Mouse (Mus musculus) liver, embryonic 16.5 days (tissue): Measurements from ENCODE around the gene Fxyd6. TPM values are rescaled to one million over a fixed set of nuclear protein-coding genes. Genes with fewer than 3 reads are reported as not detected.

Experiments
- ATAC-seq: fragments of 200-750 bp; cut with Nextera tagmentation; 2 replicates; pipeline ENCODE4 v1.8.0; 2017; ENCODE audit warnings: low read depth, mild to moderate bottlenecking, moderate number of reproducible peaks, moderate library complexity
- H3K27ac ChIP-seq: fragments of 300-500 bp; sonication (generic); 2 replicates; pipeline ENCODE4 v1.5.1; 2014; ENCODE audit warnings: mild to moderate bottlenecking, low read length
- H3K27me3 ChIP-seq: fragments of 300-500 bp; sonication (generic); 2 replicates; pipeline ENCODE4 v1.6.1; 2014; ENCODE audit warnings: low read depth, low read length, mixed read lengths; ENCODE audit not compliant: control insufficient read depth, insufficient read depth
- H3K36me3 ChIP-seq: fragments of 300-500 bp; sonication (generic); 2 replicates; pipeline ENCODE4 v1.6.1; 2014; ENCODE audit warnings: mild to moderate bottlenecking; ENCODE audit not compliant: control insufficient read depth, insufficient read depth
- H3K4me1 ChIP-seq: fragments of 300-500 bp; sonication (generic); 2 replicates; pipeline ENCODE4 v1.6.1; 2014; ENCODE audit warnings: low read depth, low read length, mixed read lengths; ENCODE audit not compliant: control insufficient read depth
- H3K4me2 ChIP-seq: fragments of 300-500 bp; sonication (generic); 2 replicates; pipeline ENCODE4 v1.6.1; 2014; ENCODE audit warnings: low read depth, low read length, mixed read lengths
- H3K4me3 ChIP-seq: fragments of 300-500 bp; sonication (generic); 2 replicates; pipeline ENCODE4 v1.5.1; 2014; ENCODE audit warnings: low read depth, mild to moderate bottlenecking, low read length
- H3K9ac ChIP-seq: fragments of 300-500 bp; sonication (generic); 2 replicates; pipeline ENCODE4 v1.6.1; 2014; ENCODE audit warnings: low read depth, low read length
- H3K9me3 ChIP-seq: fragments of 300-500 bp; sonication (generic); replicated peaks from 2 replicates; pipeline ENCODE4 v1.6.1; 2016; ENCODE audit warnings: low read length; ENCODE audit not compliant: control insufficient read depth
- WGBS: fragments of 180-500 bp; shearing (Covaris S2); extraction: QIAGEN DNeasy Blood & Tissue Kit; methylation state at CpG from one replicate; pipeline ENCODE4 v1.1.7; 2014; ENCODE audit not compliant: insufficient replicate concordance; 5-methylcytosine and 5-hydroxymethylcytosine counted together
- polyA plus RNA-seq: library from polyadenylated mRNA; unstranded; fragments of >200 nt; fragmentation: Nextera tagmentation; extraction: Ambion mirVana; gene quantifications from 2 replicates; pipeline ENCODE4 v1.2.1, GENCODE M21; 2015

Fxyd6 gene
- polyA plus RNA-seq, 1 experiment from 2014 or later, result 2.2 TPM

DNA sequence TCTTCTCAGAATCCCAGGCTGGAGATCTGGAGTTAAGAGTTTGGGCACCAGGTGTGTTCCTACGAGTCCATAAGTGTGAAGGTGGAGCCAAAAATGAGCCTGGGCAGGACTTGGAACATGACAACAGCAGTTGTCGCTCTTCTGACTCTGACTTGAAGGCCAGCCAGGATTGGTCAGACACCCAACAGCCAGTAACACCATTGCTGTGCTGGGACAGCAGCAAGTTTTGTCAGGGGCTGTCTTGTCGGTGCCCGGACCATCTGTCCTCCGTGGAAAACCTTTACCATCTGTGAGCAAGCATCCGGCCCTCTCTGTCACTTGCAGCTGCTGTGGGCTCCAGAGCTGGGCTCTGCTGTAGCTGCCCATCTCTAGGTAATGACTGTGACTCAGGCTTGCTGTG, 23.7 kb upstream of the Fxyd6 start:
- no peak for ATAC-seq
- Histone ChIP-seq H3K27me3 (no peaks in the 10 kb centered on the region), H3K4me1 (no peaks in the 10 kb centered on the region), H3K9ac (no peak overlapping the region), H3K36me3 (no peaks in the 10 kb centered on the region), H3K4me2 (no peak overlapping the region), H3K4me3 (no peak overlapping the region), H3K27ac (no peak overlapping the region), H3K9me3 (no peaks in the 10 kb centered on the region)
- WGBS, result 64% methylated on average over 6 of the region's 6 CpGs

DNA sequence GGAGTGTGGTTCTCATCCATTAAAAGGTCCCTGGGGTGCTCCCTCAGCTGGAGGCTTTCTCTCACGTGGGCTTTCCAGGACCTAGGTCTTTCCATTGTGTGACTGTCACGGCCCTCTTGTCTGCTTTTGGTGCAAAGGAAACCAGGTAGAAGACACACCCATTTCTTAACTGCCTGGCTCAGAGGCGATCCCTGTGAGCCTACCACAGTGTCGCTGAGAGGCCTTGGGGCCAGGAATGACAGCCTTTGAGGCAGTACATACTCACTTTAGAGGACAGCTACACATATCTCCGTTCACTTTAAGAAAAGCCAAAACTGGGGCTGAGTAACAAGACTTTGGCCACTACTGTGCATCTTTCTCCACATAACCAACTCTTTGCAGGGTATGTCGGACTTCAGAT, 21.4 kb upstream of the Fxyd6 start:
- Histone ChIP-seq H3K9me3 (no peaks in the 10 kb centered on the region), H3K36me3 (no peaks in the 10 kb centered on the region), H3K27me3 (no peaks in the 10 kb centered on the region), H3K4me3 (no peak overlapping the region), H3K4me2 (no peak overlapping the region), H3K4me1 (no peaks in the 10 kb centered on the region), H3K9ac (no peak overlapping the region), H3K27ac (no peak overlapping the region)
- no peak for ATAC-seq
- WGBS, result 60% methylated on average over 6 of the region's 6 CpGs

DNA sequence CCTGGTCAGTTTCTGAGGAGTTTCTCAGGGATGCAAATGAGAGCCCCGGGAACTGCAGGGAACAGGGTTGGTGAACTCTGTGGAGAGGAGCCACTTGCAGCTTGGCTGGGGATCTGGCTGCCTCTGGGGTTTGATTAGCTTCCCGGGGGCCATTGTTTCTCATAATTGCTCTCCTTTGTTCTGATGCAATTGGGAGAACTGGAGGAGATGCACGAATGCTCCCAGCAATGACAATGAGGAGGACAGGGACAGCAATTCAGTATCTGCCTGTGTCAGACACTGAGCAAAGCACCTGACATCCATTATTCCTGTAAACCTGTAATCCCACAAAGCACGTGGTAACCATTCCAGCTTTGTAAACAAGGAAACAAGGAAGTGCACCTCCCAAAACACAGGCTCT, 20.8 kb upstream of the Fxyd6 start:
- H3K27me3 ChIP-seq, result no peaks in the 10 kb centered on the region
- H3K4me3 ChIP-seq, result no peak overlapping the region
- H3K9ac ChIP-seq, result no peak overlapping the region
- WGBS, result 32% methylated on average over 4 of the region's 4 CpGs
- no peaks in the 10 kb centered on the region for H3K9me3 ChIP-seq
- no peak for ATAC-seq
- no peaks in the 10 kb centered on the region for H3K36me3 ChIP-seq
- H3K4me1 ChIP-seq, result no peaks in the 10 kb centered on the region
- H3K27ac ChIP-seq, result no peak overlapping the region
- no peak overlapping the region for H3K4me2 ChIP-seq

DNA sequence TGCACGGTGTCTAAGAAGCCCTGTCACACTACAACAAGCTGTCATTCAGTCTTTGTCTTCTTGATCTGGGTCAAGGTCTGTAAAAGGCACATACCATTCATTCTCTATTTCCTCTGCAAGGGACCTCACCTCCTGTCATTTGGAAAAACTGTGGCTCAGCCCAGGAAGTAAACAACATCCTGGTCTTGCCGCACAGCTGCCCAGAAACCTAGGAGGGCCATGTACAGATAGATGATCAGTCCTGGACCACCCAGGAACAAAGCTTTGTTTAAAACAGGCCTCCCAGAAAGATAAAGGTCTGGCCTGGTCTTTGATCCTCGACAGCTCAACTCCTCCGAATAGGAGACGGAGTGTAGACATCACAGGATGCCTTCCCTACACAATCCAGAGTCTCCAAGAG, 20.1 kb upstream of the Fxyd6 start:
- ATAC-seq, result no peak

DNA sequence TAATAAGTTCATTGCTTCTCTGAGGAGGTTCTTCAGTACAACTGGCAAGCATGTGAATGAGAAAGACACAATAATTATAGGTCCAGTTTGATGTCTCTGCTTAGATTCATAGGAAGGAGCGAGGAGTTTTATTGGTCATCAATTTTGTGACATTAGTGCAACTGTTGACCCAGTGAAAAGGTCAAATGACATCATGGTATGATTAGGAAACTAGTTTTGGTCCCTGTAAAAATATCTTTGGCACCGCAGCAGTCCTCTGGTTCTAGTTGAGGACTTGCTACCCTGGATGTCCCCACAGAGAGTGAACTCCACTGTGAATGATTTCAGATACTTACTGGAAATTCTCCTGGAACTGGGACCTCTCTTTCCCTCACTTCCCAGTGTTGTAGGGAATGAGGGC, 14.8 kb upstream of the Fxyd6 start:
- no peaks in the 10 kb centered on the region for H3K4me1 ChIP-seq
- no peak overlapping the region for H3K27ac ChIP-seq
- H3K4me2 ChIP-seq, result no peak overlapping the region
- no peak for ATAC-seq
- H3K4me3 ChIP-seq, result no peak overlapping the region
- no peaks in the 10 kb centered on the region for H3K27me3 ChIP-seq
- H3K36me3 ChIP-seq, result no peaks in the 10 kb centered on the region
- no peaks in the 10 kb centered on the region for H3K9me3 ChIP-seq
- 61% methylated on average over 2 of the region's 2 CpGs for WGBS
- no peak overlapping the region for H3K9ac ChIP-seq

More for the DNA sequence above, 20.1 kb upstream of the Fxyd6 start:
- H3K4me1 ChIP-seq, result no peaks in the 10 kb centered on the region
- 39% methylated on average over 5 of the region's 5 CpGs for WGBS
- no peak overlapping the region for H3K9ac ChIP-seq
- no peaks in the 10 kb centered on the region for H3K36me3 ChIP-seq
- no peaks in the 10 kb centered on the region for H3K9me3 ChIP-seq
- H3K27me3 ChIP-seq, result no peaks in the 10 kb centered on the region
- no peak overlapping the region for H3K4me3 ChIP-seq
- no peak overlapping the region for H3K4me2 ChIP-seq
- H3K27ac ChIP-seq, result no peak overlapping the region

DNA sequence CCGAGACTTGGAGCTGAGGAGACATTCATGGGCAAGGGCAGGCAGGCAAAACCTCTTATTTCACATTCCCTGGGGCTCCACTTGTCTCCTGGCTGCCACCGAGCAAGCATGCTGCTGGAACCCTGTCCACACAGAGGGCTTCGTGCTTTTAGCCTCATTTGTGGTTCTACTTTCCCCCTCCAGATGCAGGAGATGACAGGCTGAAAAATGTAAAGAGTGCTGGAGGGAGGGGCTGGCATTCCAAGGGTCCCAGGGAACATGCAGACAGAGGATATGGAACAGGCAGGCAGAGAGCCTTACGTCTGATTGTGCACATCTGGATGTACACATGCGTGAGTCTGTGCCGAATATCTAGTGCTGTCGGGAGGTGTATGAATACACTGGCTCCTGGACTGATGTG, 11.6 kb upstream of the Fxyd6 start:
- no peak overlapping the region for H3K4me2 ChIP-seq
- no peaks in the 10 kb centered on the region for H3K36me3 ChIP-seq
- no peak overlapping the region for H3K9ac ChIP-seq
- ATAC-seq, result no peak
- H3K27me3 ChIP-seq, result no peaks in the 10 kb centered on the region
- H3K4me1 ChIP-seq, result no peaks in the 10 kb centered on the region
- no peak overlapping the region for H3K4me3 ChIP-seq
- no peak overlapping the region for H3K27ac ChIP-seq
- H3K9me3 ChIP-seq, result no peaks in the 10 kb centered on the region
- 57% methylated on average over 7 of the region's 7 CpGs for WGBS

DNA sequence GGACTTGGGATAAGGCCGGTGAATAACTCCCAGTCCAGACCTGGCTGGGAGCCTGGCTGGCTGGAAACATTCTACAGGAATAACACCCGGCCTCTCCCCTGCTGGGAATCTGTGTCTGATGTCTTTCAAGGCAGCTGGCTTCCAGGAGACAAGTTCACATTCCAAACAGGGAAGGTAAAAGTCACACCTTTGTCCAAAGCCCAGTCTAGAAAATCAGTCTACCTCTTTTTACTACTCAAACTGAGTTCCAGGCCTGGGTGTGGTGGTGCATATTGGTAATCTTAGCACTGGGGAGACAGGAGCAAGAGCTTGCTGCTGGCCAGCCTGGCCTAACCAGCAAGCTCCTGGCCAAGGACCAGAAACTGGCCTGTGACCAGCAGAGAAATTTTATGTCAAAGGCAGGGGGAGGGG, 7.9 kb upstream of the Fxyd6 start:
- Histone ChIP-seq H3K36me3 (no peaks in the 10 kb centered on the region), H3K27me3 (no peaks in the 10 kb centered on the region), H3K4me2 (no peak overlapping the region), H3K4me1 (no peaks in the 10 kb centered on the region), H3K9me3 (no peaks in the 10 kb centered on the region), H3K4me3 (no peak overlapping the region), H3K27ac (no peak overlapping the region), H3K9ac (no peak overlapping the region)
- 38% methylated on average over 2 of the region's 2 CpGs for WGBS
- no peak for ATAC-seq

DNA sequence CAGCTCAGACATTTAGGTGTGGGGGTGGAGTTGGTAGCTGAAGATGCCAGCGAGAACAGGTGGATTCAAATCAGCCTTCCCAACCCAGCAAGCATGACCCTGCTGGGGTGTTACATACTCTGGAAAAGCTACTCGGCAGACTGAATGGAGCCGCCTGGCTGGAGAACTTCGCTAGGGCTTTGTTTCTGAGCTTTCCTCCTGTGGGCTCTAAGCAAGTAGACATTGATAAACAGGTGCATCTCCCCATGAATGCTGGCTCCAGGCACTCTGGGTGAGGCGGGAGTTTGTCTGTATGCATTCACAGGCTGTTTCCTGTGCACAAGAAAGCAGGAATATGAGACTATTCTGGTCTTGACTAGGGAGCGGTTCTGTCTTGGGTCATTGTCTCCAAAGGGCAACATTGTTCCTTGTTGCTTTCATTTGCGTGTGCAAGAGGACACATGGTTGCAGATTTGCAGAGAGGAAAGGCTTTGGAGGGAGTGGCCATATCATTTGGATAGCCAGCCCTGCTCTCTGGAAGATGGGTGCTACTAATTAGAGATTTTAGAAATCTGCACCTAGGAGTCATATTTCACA, 6.3 kb upstream of the Fxyd6 start:
- Histone ChIP-seq H3K9me3 (no peaks in the 10 kb centered on the region), H3K4me1 (no peaks in the 10 kb centered on the region), H3K36me3 (no peaks in the 10 kb centered on the region), H3K4me3 (no peak overlapping the region), H3K9ac (no peak overlapping the region), H3K4me2 (no peak overlapping the region), H3K27ac (no peak overlapping the region), H3K27me3 (no peaks in the 10 kb centered on the region)
- no peak for ATAC-seq
- WGBS, result 49% methylated on average over 7 of the region's 7 CpGs

DNA sequence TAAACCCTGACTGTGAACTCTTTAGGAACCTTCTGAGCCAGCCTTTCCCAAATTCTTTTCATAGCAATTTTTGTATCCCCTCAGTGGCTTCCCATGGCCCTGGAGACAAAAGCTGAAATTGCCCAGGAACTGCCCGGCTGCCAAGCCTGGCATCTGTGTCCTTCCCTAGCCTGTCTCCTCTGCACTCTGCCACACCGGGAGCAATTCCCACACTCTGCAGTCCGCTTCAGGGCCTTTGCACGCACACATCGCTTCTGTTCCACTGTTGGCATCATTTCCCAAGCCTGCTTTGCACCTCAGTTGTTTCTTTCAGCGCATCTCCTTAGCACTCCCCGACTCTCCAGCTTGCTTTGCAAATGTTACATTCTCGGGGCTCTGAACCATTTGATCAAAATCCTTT, 2.3 kb upstream of the Fxyd6 start:
- 51% methylated on average over 8 of the region's 8 CpGs for WGBS
- ATAC-seq, result no peak
- H3K27me3 ChIP-seq, result peaks cover 17% of the 10 kb centered on the region
- H3K9me3 ChIP-seq, result no peaks in the 10 kb centered on the region
- no peak overlapping the region for H3K9ac ChIP-seq
- no peaks in the 10 kb centered on the region for H3K36me3 ChIP-seq
- H3K27ac ChIP-seq, result no peak overlapping the region
- H3K4me1 ChIP-seq, result no peaks in the 10 kb centered on the region
- no peak overlapping the region for H3K4me2 ChIP-seq
- H3K4me3 ChIP-seq, result no peak overlapping the region
